31 mouse cellular contexts compared by ENCODE assay signal in the genomic region with DNA sequence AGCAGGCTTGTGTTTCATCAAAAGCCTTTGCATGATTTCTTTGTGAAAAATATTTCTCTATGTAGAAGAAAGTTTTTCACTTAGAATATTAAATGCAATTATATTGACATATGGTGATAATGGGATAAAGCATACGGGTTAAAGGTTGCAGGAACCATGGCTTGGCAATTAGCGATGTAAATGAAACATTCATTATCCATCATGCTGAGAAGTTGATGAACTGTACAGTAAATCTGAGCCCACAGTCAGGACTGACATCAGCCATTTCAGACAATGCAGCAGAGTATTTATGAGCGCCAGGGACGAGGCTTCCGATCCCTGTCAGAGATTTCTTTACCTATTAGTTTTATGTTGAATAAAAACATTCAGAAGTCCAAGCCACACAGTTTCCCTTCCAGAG.
"Had no signal": no experiment of that assay in that cellular context is flagged by ENCODE, and none has a peak within 500 bp of the region (broad histone marks: within the 10 kb centered on the region; RNA-seq: fewer than 3 reads in every experiment).

No protein-coding gene starts in this region.

- H3K4me1 ChIP-seq: limb, embryonic 10.5 days; limb, embryonic 12.5 days; limb, embryonic 13.5 days; limb, embryonic 15.5 days; liver, embryonic 12.5 days; liver, embryonic 13.5 days; liver, embryonic 15.5 days; lung, embryonic 15.5 days; midbrain, embryonic 13.5 days had no signal

- H3K36me3 ChIP-seq: limb, embryonic 10.5 days; limb, embryonic 12.5 days; limb, embryonic 13.5 days; limb, embryonic 15.5 days; liver, embryonic 12.5 days; liver, embryonic 13.5 days; liver, embryonic 15.5 days; lung, embryonic 15.5 days; midbrain, embryonic 10.5 days; midbrain, embryonic 12.5 days; midbrain, embryonic 13.5 days; midbrain, embryonic 15.5 days had no signal

- H3K4me3 ChIP-seq: limb, embryonic 10.5 days; limb, embryonic 12.5 days; limb, embryonic 13.5 days; limb, embryonic 15.5 days; liver, embryonic 12.5 days; liver, embryonic 13.5 days; liver, embryonic 15.5 days; lung, embryonic 15.5 days; megakaryocyte, embryonic 14.5 days; midbrain, embryonic 10.5 days; midbrain, embryonic 12.5 days; midbrain, embryonic 13.5 days; midbrain, embryonic 15.5 days; myocyte had no signal

- H3K27ac ChIP-seq: limb, embryonic 10.5 days; limb, embryonic 12.5 days; limb, embryonic 13.5 days; limb, embryonic 15.5 days; liver, embryonic 12.5 days; liver, embryonic 13.5 days; liver, embryonic 14.5 days; liver, embryonic 15.5 days; lung, embryonic 15.5 days; macrophage; midbrain, embryonic 10.5 days; midbrain, embryonic 12.5 days; midbrain, embryonic 13.5 days; midbrain, embryonic 15.5 days had no signal

- H3K9me3 ChIP-seq: limb, embryonic 10.5 days; limb, embryonic 12.5 days; limb, embryonic 13.5 days; limb, embryonic 15.5 days; liver, embryonic 12.5 days; liver, embryonic 13.5 days; liver, embryonic 15.5 days; lung, embryonic 15.5 days; megakaryocyte, embryonic 14.5 days; midbrain, embryonic 10.5 days; midbrain, embryonic 12.5 days; midbrain, embryonic 13.5 days; midbrain, embryonic 15.5 days had no signal

- H3K4me2 ChIP-seq: limb, embryonic 12.5 days; limb, embryonic 13.5 days; limb, embryonic 15.5 days; liver, embryonic 11.5 days; liver, embryonic 12.5 days; liver, embryonic 13.5 days; liver, embryonic 15.5 days; lung, embryonic 14.5 days; lung, embryonic 15.5 days; midbrain, embryonic 11.5 days; midbrain, embryonic 12.5 days; midbrain, embryonic 13.5 days; midbrain, embryonic 15.5 days had no signal

- ATAC-seq: liver, embryonic 12.5 days; liver, postnatal 0 days; lung, postnatal 0 days; midbrain, embryonic 13.5 days; midbrain, embryonic 15.5 days; midbrain, embryonic 16.5 days had no signal

- H3K9ac ChIP-seq: limb, embryonic 12.5 days; limb, embryonic 13.5 days; limb, embryonic 15.5 days; liver, embryonic 12.5 days; liver, embryonic 13.5 days; liver, embryonic 14.5 days; liver, embryonic 15.5 days; liver, postnatal 0 days; lung, embryonic 14.5 days; lung, embryonic 15.5 days; midbrain, embryonic 12.5 days; midbrain, embryonic 13.5 days; midbrain, embryonic 15.5 days had no signal

- H3K27me3 ChIP-seq: limb, embryonic 12.5 days; limb, embryonic 13.5 days; limb, embryonic 15.5 days; liver, embryonic 12.5 days; liver, embryonic 13.5 days; liver, embryonic 15.5 days; lung, embryonic 15.5 days; midbrain, embryonic 12.5 days; midbrain, embryonic 13.5 days; midbrain, embryonic 15.5 days had no signal

- DNase-seq: left cerebral cortex, postnatal 4 days; liver; liver, embryonic 13.5 days; liver, postnatal 0 days; lung, adult 18-20 months; lung, adult 2 months; lung, embryonic 14.5 days; lung, postnatal 10 days; lung, postnatal 14 days; lung, postnatal 36 days; lung, postnatal 4 days; midbrain, embryonic 14.5 days had no signal
